9 mouse cellular contexts compared by ENCODE assay signal in genomic region chr9:22226846-22227245, GRCm38 (mm10). TPM values are rescaled to one million over a fixed set of nuclear protein-coding genes. Genes with fewer than 3 reads are reported as not detected.
DNase-seq lines count a peak whose midpoint lies in the region; ATAC-seq and TF ChIP-seq lines count a peak whose summit lies in the region.
"Had no signal": no experiment of that assay in that cellular context is flagged by ENCODE, and none has a peak within 500 bp of the region (broad histone marks: within the 10 kb centered on the region; RNA-seq: fewer than 3 reads in every experiment).

No protein-coding gene starts in this region.

- ATAC-seq in forebrain, embryonic 16.5 days, result no peak

- no peak for TF ChIP-seq CTCF in spleen, adult 2 months (IDR thresholded peaks at IDR 0.05; ENCODE audit: extremely low read depth, insufficient read depth, insufficient read length, insufficient replicate concordance)

- no peaks in the 10 kb centered on the region for H3K9me3 ChIP-seq in forebrain, embryonic 16.5 days (ENCODE audit: control insufficient read depth, low read length)
- H3K9me3 ChIP-seq: limb, embryonic 12.5 days had no signal

- H3K27ac ChIP-seq in spleen, adult 2 months (ENCODE audit: insufficient read depth, low read length), result peak overlapping the region; percentile 4; the same call in 1 of the 2 replicates
- H3K27ac ChIP-seq in forebrain, embryonic 16.5 days (ENCODE audit: low read length), result no peak overlapping the region
- H3K27ac ChIP-seq: limb, embryonic 12.5 days had no signal

- H3K4me3 ChIP-seq in spleen, adult 2 months (ENCODE audit: extremely low read depth, insufficient read depth, insufficient read length), result no peak overlapping the region
- H3K4me3 ChIP-seq in forebrain, embryonic 16.5 days (replicated peaks; ENCODE audit: low read length), result no peak overlapping the region

- H3K27me3 ChIP-seq in spleen, adult 2 months (ENCODE audit: control insufficient read depth, insufficient read depth, low read length), result no peaks in the 10 kb centered on the region
- no peaks in the 10 kb centered on the region for H3K27me3 ChIP-seq in forebrain, embryonic 16.5 days (replicated peaks; ENCODE audit: control insufficient read depth, insufficient read depth, low read length)
- H3K27me3 ChIP-seq: limb, embryonic 12.5 days had no signal

- no peaks in the 10 kb centered on the region; the same call in 1 of the 2 replicates for H3K4me1 ChIP-seq in spleen, adult 2 months (ENCODE audit: control insufficient read depth, insufficient read depth, insufficient read length)
- 0 out of 2 replicates have a peak, but pooled peaks cover 5% of the 10 kb centered on the region for H3K4me1 ChIP-seq in forebrain, embryonic 16.5 days (replicated peaks; ENCODE audit: control insufficient read depth, insufficient read depth, low read length)
- H3K4me1 ChIP-seq: limb, embryonic 12.5 days had no signal

- H3K4me2 ChIP-seq in forebrain, embryonic 16.5 days (ENCODE audit: low read length), result no peak overlapping the region

- no peak for TF ChIP-seq POLR2A in spleen, adult 2 months (IDR thresholded peaks at IDR 0.05; ENCODE audit: low read depth, low read length)

- 91% methylated on average over 15 of the region's 15 CpGs for WGBS in spleen, adult 2 months
- WGBS in forebrain, embryonic 16.5 days, result 90% methylated on average over 15 of the region's 15 CpGs

- no peaks in the 10 kb centered on the region for H3K36me3 ChIP-seq in spleen, adult 2 months (ENCODE audit: control insufficient read depth, insufficient read depth, low read length)
- H3K36me3 ChIP-seq in forebrain, embryonic 16.5 days (ENCODE audit: control insufficient read depth, insufficient read depth), result no peaks in the 10 kb centered on the region
- H3K36me3 ChIP-seq: limb, embryonic 12.5 days had no signal

- no peak overlapping the region for H3K9ac ChIP-seq in forebrain, embryonic 16.5 days (replicated peaks; ENCODE audit: low read depth, low read length)

- DNase-seq in spleen, adult 2 months (ENCODE audit: low read depth in 1 of 2, low spot score in 2 of 2), result no peak
- DNase-seq in spleen, adult 12 weeks (ENCODE audit: low spot score), result no peak
- peak; percentile 79 to 85 for DNase-seq in heart, adult 18-20 months
- peak; percentile 67 for DNase-seq in kidney, postnatal 14 days
- DNase-seq in urinary bladder, adult 2 months (ENCODE audit: low spot score), result peak; percentile 50
- DNase-seq in thymus, postnatal 4 days, result no peak
- no peak for DNase-seq in left cerebral cortex, adult 18-20 months (ENCODE audit: low spot score in 2 of 2)

RNA-seq across cellular contexts. Expression of gene Zfp809, which starts 1.3 kb away (rescaled TPM):
- 13.8 and 15.1 TPM in 2 replicates for polyA plus RNA-seq in spleen, adult 2 months (2012; rRNA removed)
- 10 to 100 TPM; 22.6 to 24.1 TPM for total RNA-seq in heart, adult 18-20 months (2021)
- polyA plus RNA-seq in urinary bladder, adult 2 months (2012; rRNA removed), result 44.2 and 47.3 TPM in 2 replicates
- 10 to 100 TPM; 20.4 to 21.0 TPM for total RNA-seq in left cerebral cortex, adult 18-20 months (2021)
- polyA plus RNA-seq in forebrain, embryonic 16.5 days (2015; fragmentation: Nextera tagmentation; extraction: Ambion mirVana), result 10.1 and 10.9 TPM in 2 replicates

RNA-seq across cellular contexts. Expression of gene Zfp599, which starts 32.8 kb away (rescaled TPM):
- polyA plus RNA-seq in spleen, adult 2 months (2012; rRNA removed), result 0.13 and 0.15 TPM in 2 replicates
- total RNA-seq in heart, adult 18-20 months (2021), result under 1 TPM; 0.15 to 0.21 TPM
- 0.26 and 0.34 TPM in 2 replicates for polyA plus RNA-seq in urinary bladder, adult 2 months (2012; rRNA removed)
- total RNA-seq in left cerebral cortex, adult 18-20 months (2021), result 1 to 10 TPM; 4.3 to 4.4 TPM
- polyA plus RNA-seq in forebrain, embryonic 16.5 days (2015; fragmentation: Nextera tagmentation; extraction: Ambion mirVana), result 12.6 and 12.9 TPM in 2 replicates

RNA-seq across cellular contexts. Expression of gene Zfp872, which starts 39.0 kb away (rescaled TPM):
- not detected in 2 replicates for polyA plus RNA-seq in spleen, adult 2 months (2012; rRNA removed)
- total RNA-seq in heart, adult 18-20 months (2021), result under 1 TPM; 0.13 to 0.15 TPM
- 1.3 and 1.4 TPM in 2 replicates for polyA plus RNA-seq in urinary bladder, adult 2 months (2012; rRNA removed)
- total RNA-seq in left cerebral cortex, adult 18-20 months (2021), result not detected
- 0.29 and 0.37 TPM in 2 replicates for polyA plus RNA-seq in forebrain, embryonic 16.5 days (2015; fragmentation: Nextera tagmentation; extraction: Ambion mirVana)

Comparison
In these comparisons a context has a peak if more than half of its experiments do, and no peak if none do; other contexts are left out.
1. DNase-seq: peak in heart, adult 18-20 months (2 of 2), kidney, postnatal 14 days (single experiment) and urinary bladder, adult 2 months (single experiment); none in spleen, adult 2 months (0 of 2), spleen, adult 12 weeks (single experiment), thymus, postnatal 4 days (single experiment) and left cerebral cortex, adult 18-20 months (0 of 2).
2. RNA of gene Zfp599, which starts 32.8 kb away (polyA plus RNA-seq): 12.6 to 12.9 TPM in forebrain, embryonic 16.5 days; 0.26 to 0.34 TPM in urinary bladder, adult 2 months and 0.13 to 0.15 TPM in spleen, adult 2 months; every median in the first group is over 10 times any median in the second.